27 mouse cellular contexts compared by ENCODE assay signal in genomic region chr17:47465016-47465415, GRCm38 (mm10). TPM values are rescaled to one million over a fixed set of nuclear protein-coding genes. Genes with fewer than 3 reads are reported as not detected.
DNase-seq lines count a peak whose midpoint lies in the region; ATAC-seq and TF ChIP-seq lines count a peak whose summit lies in the region.
"Had no signal": no experiment of that assay in that cellular context is flagged by ENCODE, and none has a peak within 500 bp of the region (broad histone marks: within the 10 kb centered on the region; RNA-seq: fewer than 3 reads in every experiment).

No protein-coding gene starts in this region.

- H3K9me3 ChIP-seq in embryonic facial prominence, embryonic 13.5 days, result no peaks in the 10 kb centered on the region
- H3K9me3 ChIP-seq in embryonic facial prominence, embryonic 10.5 days, result no peaks in the 10 kb centered on the region
- H3K9me3 ChIP-seq in intestine, embryonic 15.5 days, result no peaks in the 10 kb centered on the region
- H3K9me3 ChIP-seq in intestine, postnatal 0 days (ENCODE audit: control insufficient read depth), result no peaks in the 10 kb centered on the region
- no peaks in the 10 kb centered on the region for H3K9me3 ChIP-seq in liver, embryonic 16.5 days (replicated peaks; ENCODE audit: control insufficient read depth, low read length)
- H3K9me3 ChIP-seq in liver, embryonic 12.5 days (replicated peaks), result no peaks in the 10 kb centered on the region
- H3K9me3 ChIP-seq: embryonic facial prominence, embryonic 15.5 days; G1E; hindbrain, embryonic 10.5 days; hindbrain, embryonic 13.5 days had no signal

- no peak overlapping the region for H3K4me3 ChIP-seq in embryonic facial prominence, embryonic 13.5 days
- H3K4me3 ChIP-seq in embryonic facial prominence, embryonic 10.5 days, result no peak overlapping the region
- H3K4me3 ChIP-seq in intestine, embryonic 15.5 days (replicated peaks), result no peak overlapping the region
- H3K4me3 ChIP-seq in intestine, postnatal 0 days (ENCODE audit: low read depth, low read length), result no peak overlapping the region
- no peak overlapping the region for H3K4me3 ChIP-seq in liver, embryonic 16.5 days (ENCODE audit: low read depth, low read length)
- no peak overlapping the region for H3K4me3 ChIP-seq in liver, embryonic 12.5 days
- H3K4me3 ChIP-seq: embryonic facial prominence, embryonic 15.5 days; gastrocnemius, adult 2 months; heart, adult 2 months; hindbrain, embryonic 10.5 days; hindbrain, embryonic 13.5 days had no signal

- ATAC-seq in embryonic facial prominence, embryonic 13.5 days (ENCODE audit: insufficient number of reproducible peaks, insufficient read depth, low FRiP score, low TSS enrichment, low read depth), result no peak
- no peak for ATAC-seq in intestine, embryonic 15.5 days
- ATAC-seq in intestine, postnatal 0 days, result no peak
- no peak for ATAC-seq in liver, embryonic 16.5 days (ENCODE audit: low read depth)
- ATAC-seq in liver, embryonic 12.5 days, result no peak
- no peak for ATAC-seq in CD4-positive, CD25-positive, alpha-beta regulatory T cell, adult 4 months
- ATAC-seq: activated CD4-positive, CD25-positive, alpha-beta regulatory T cell, adult 4 months; forebrain, embryonic 14.5 days; forebrain, postnatal 0 days; hindbrain, embryonic 16.5 days had no signal

- no peak overlapping the region for H3K27ac ChIP-seq in embryonic facial prominence, embryonic 13.5 days
- no peak overlapping the region for H3K27ac ChIP-seq in embryonic facial prominence, embryonic 10.5 days (replicated peaks)
- no peak overlapping the region; the same call in 1 of the 2 replicates for H3K27ac ChIP-seq in intestine, embryonic 15.5 days
- no peak overlapping the region for H3K27ac ChIP-seq in intestine, postnatal 0 days (ENCODE audit: low read depth, low read length)
- H3K27ac ChIP-seq in liver, embryonic 16.5 days (ENCODE audit: low read length), result peak overlapping the region; percentile 42; the same call in 1 of the 2 replicates
- H3K27ac ChIP-seq in liver, embryonic 12.5 days, result no peak overlapping the region
- H3K27ac ChIP-seq: embryonic facial prominence, embryonic 15.5 days; gastrocnemius, adult 2 months; heart, adult 2 months; hindbrain, embryonic 13.5 days had no signal

- TF ChIP-seq CTCF in intestine, postnatal 0 days (IDR thresholded peaks at IDR 0.05; ENCODE audit: low read depth), result no peak

- 0 out of 2 replicates have a peak overlapping the region, but pooled peaks have one; percentile 16 for H3K9ac ChIP-seq in embryonic facial prominence, embryonic 13.5 days
- H3K9ac ChIP-seq in intestine, embryonic 15.5 days, result no peak overlapping the region
- no peak overlapping the region for H3K9ac ChIP-seq in intestine, postnatal 0 days (ENCODE audit: low read depth, low read length)
- no peak overlapping the region for H3K9ac ChIP-seq in liver, embryonic 16.5 days (ENCODE audit: low read depth, low read length)
- no peak overlapping the region for H3K9ac ChIP-seq in liver, embryonic 12.5 days
- H3K9ac ChIP-seq: embryonic facial prominence, embryonic 15.5 days; forebrain, postnatal 0 days; hindbrain, embryonic 13.5 days had no signal

- no peak overlapping the region for H3K4me2 ChIP-seq in embryonic facial prominence, embryonic 13.5 days
- H3K4me2 ChIP-seq in intestine, embryonic 15.5 days (replicated peaks), result peak overlapping the region; percentile 27; the same call in 1 of the 2 replicates
- H3K4me2 ChIP-seq in intestine, postnatal 0 days (replicated peaks; ENCODE audit: low read depth), result no peak overlapping the region
- H3K4me2 ChIP-seq in liver, embryonic 16.5 days (ENCODE audit: low read depth, low read length), result no peak overlapping the region
- no peak overlapping the region for H3K4me2 ChIP-seq in liver, embryonic 12.5 days
- H3K4me2 ChIP-seq: embryonic facial prominence, embryonic 15.5 days; heart, embryonic 11.5 days; hindbrain, embryonic 13.5 days had no signal

- 80% methylated on average over 11 of the region's 11 CpGs for WGBS in embryonic facial prominence, embryonic 13.5 days
- WGBS in embryonic facial prominence, embryonic 10.5 days, result 80% methylated on average over 11 of the region's 11 CpGs
- 73% methylated on average over 11 of the region's 11 CpGs for WGBS in intestine, embryonic 15.5 days
- 69% methylated on average over 11 of the region's 11 CpGs for WGBS in intestine, postnatal 0 days
- 62% methylated on average over 11 of the region's 11 CpGs for WGBS in liver, embryonic 16.5 days (ENCODE audit: insufficient replicate concordance)
- WGBS in liver, embryonic 12.5 days (ENCODE audit: insufficient replicate concordance), result 50% methylated on average over 11 of the region's 11 CpGs

- no peak for DNase-seq in embryonic facial prominence, embryonic 10.5 days (ENCODE audit: low spot score)
- DNase-seq in urinary bladder, postnatal 36 days (ENCODE audit: low spot score in 2 of 2), result no peak
- DNase-seq: adrenal gland, adult 8-10 months; adrenal gland, postnatal 25 days; cerebellum, adult 11-12 months; cerebellum, adult 8-10 months; cerebellum, postnatal 10 days; cerebellum, postnatal 36 days; embryo, embryonic 11 days; forebrain, postnatal 0 days; gastrocnemius, adult 2 months; gastrocnemius, postnatal 14 days; heart, adult 2 months had no signal

- peaks cover 33% of the 10 kb centered on the region for H3K27me3 ChIP-seq in embryonic facial prominence, embryonic 13.5 days
- peaks cover 91% of the 10 kb centered on the region for H3K27me3 ChIP-seq in embryonic facial prominence, embryonic 10.5 days (replicated peaks; ENCODE audit: low read depth, poor library complexity, severe bottlenecking)
- 0 out of 2 replicates have a peak, but pooled peaks cover 3% of the 10 kb centered on the region for H3K27me3 ChIP-seq in intestine, embryonic 15.5 days (replicated peaks)
- no peaks in the 10 kb centered on the region for H3K27me3 ChIP-seq in intestine, postnatal 0 days (replicated peaks; ENCODE audit: control insufficient read depth, insufficient read depth, low read length)
- peaks cover 14% of the 10 kb centered on the region for H3K27me3 ChIP-seq in liver, embryonic 16.5 days (ENCODE audit: control insufficient read depth, insufficient read depth, low read depth, low read length)
- H3K27me3 ChIP-seq in liver, embryonic 12.5 days (replicated peaks), result peaks cover 64% of the 10 kb centered on the region

- peaks cover 32% of the 10 kb centered on the region for H3K4me1 ChIP-seq in embryonic facial prominence, embryonic 13.5 days
- peaks cover 63% of the 10 kb centered on the region for H3K4me1 ChIP-seq in embryonic facial prominence, embryonic 10.5 days
- peaks cover 54% of the 10 kb centered on the region for H3K4me1 ChIP-seq in intestine, embryonic 15.5 days (replicated peaks)
- H3K4me1 ChIP-seq in intestine, postnatal 0 days (replicated peaks; ENCODE audit: control insufficient read depth, insufficient read depth, low read length), result peaks cover 14% of the 10 kb centered on the region
- peaks cover 18% of the 10 kb centered on the region for H3K4me1 ChIP-seq in liver, embryonic 16.5 days (ENCODE audit: control insufficient read depth, low read depth, low read length)
- peaks cover 39% of the 10 kb centered on the region for H3K4me1 ChIP-seq in liver, embryonic 12.5 days

- no peaks in the 10 kb centered on the region for H3K36me3 ChIP-seq in embryonic facial prominence, embryonic 13.5 days
- H3K36me3 ChIP-seq in embryonic facial prominence, embryonic 10.5 days (replicated peaks), result no peaks in the 10 kb centered on the region; the same call in 1 of the 2 replicates
- H3K36me3 ChIP-seq in intestine, embryonic 15.5 days, result no peaks in the 10 kb centered on the region
- H3K36me3 ChIP-seq in intestine, postnatal 0 days (ENCODE audit: control insufficient read depth, insufficient read depth), result peaks cover 29% of the 10 kb centered on the region; the same call in 1 of the 2 replicates
- H3K36me3 ChIP-seq in liver, embryonic 16.5 days (ENCODE audit: control insufficient read depth, insufficient read depth), result no peaks in the 10 kb centered on the region
- no peaks in the 10 kb centered on the region for H3K36me3 ChIP-seq in liver, embryonic 12.5 days
- H3K36me3 ChIP-seq: embryonic facial prominence, embryonic 15.5 days; G1E; hindbrain, embryonic 10.5 days; hindbrain, embryonic 13.5 days had no signal

RNA-seq across cellular contexts. Expression of gene 1700001C19Rik, which starts 27.8 kb away (rescaled TPM):
- polyA plus RNA-seq in embryonic facial prominence, embryonic 13.5 days (2015; fragmentation: Nextera tagmentation; extraction: Ambion mirVana), result 0.25 TPM in 1 of 2 replicates, not detected in the other
- 0.25 TPM in 1 of 2 replicates, not detected in the other for polyA plus RNA-seq in embryonic facial prominence, embryonic 10.5 days (2016; fragmentation: Nextera tagmentation; extraction: Ambion mirVana)
- 0.28 and 0.38 TPM in 2 replicates for polyA plus RNA-seq in intestine, embryonic 15.5 days (2015; fragmentation: Nextera tagmentation; extraction: Ambion mirVana)
- 0.35 and 0.77 TPM in 2 replicates for polyA plus RNA-seq in intestine, postnatal 0 days (2015; fragmentation: Nextera tagmentation; extraction: Ambion mirVana)
- polyA plus RNA-seq in liver, embryonic 16.5 days (2015; fragmentation: Nextera tagmentation; extraction: Ambion mirVana), result 1.7 and 2.3 TPM in 2 replicates
- 0.62 and 0.66 TPM in 2 replicates for polyA plus RNA-seq in liver, embryonic 12.5 days (2016; fragmentation: Nextera tagmentation; extraction: Ambion mirVana)
- not detected for polyA plus RNA-seq in CD4-positive, CD25-positive, alpha-beta regulatory T cell, adult 4 months (2017; shearing (Covaris generic))
- polyA plus RNA-seq: activated CD4-positive, CD25-positive, alpha-beta regulatory T cell, adult 4 months; G1E had no signal

RNA-seq across cellular contexts. Expression of gene AI661453, which starts 28.6 kb away (rescaled TPM):
- polyA plus RNA-seq in embryonic facial prominence, embryonic 13.5 days (2015; fragmentation: Nextera tagmentation; extraction: Ambion mirVana), result 1.7 and 2.0 TPM in 2 replicates
- 0.27 and 0.36 TPM in 2 replicates for polyA plus RNA-seq in embryonic facial prominence, embryonic 10.5 days (2016; fragmentation: Nextera tagmentation; extraction: Ambion mirVana)
- polyA plus RNA-seq in intestine, embryonic 15.5 days (2015; fragmentation: Nextera tagmentation; extraction: Ambion mirVana), result 3.1 and 3.7 TPM in 2 replicates
- 6.1 and 7.7 TPM in 2 replicates for polyA plus RNA-seq in intestine, postnatal 0 days (2015; fragmentation: Nextera tagmentation; extraction: Ambion mirVana)
- polyA plus RNA-seq in liver, embryonic 16.5 days (2015; fragmentation: Nextera tagmentation; extraction: Ambion mirVana), result 0.60 and 0.77 TPM in 2 replicates
- 0.10 and 0.31 TPM in 2 replicates for polyA plus RNA-seq in liver, embryonic 12.5 days (2016; fragmentation: Nextera tagmentation; extraction: Ambion mirVana)
- not detected for polyA plus RNA-seq in CD4-positive, CD25-positive, alpha-beta regulatory T cell, adult 4 months (2017; shearing (Covaris generic))

RNA-seq across cellular contexts. Expression of gene Taf8, which starts 37.1 kb away (rescaled TPM):
- 34.1 and 38.1 TPM in 2 replicates for polyA plus RNA-seq in embryonic facial prominence, embryonic 13.5 days (2015; fragmentation: Nextera tagmentation; extraction: Ambion mirVana)
- 32.0 and 35.3 TPM in 2 replicates for polyA plus RNA-seq in embryonic facial prominence, embryonic 10.5 days (2016; fragmentation: Nextera tagmentation; extraction: Ambion mirVana)
- 20.4 and 21.9 TPM in 2 replicates for polyA plus RNA-seq in intestine, embryonic 15.5 days (2015; fragmentation: Nextera tagmentation; extraction: Ambion mirVana)
- 8.3 and 9.2 TPM in 2 replicates for polyA plus RNA-seq in intestine, postnatal 0 days (2015; fragmentation: Nextera tagmentation; extraction: Ambion mirVana)
- polyA plus RNA-seq in liver, embryonic 16.5 days (2015; fragmentation: Nextera tagmentation; extraction: Ambion mirVana), result 14.2 and 14.3 TPM in 2 replicates
- 17.6 and 18.0 TPM in 2 replicates for polyA plus RNA-seq in liver, embryonic 12.5 days (2016; fragmentation: Nextera tagmentation; extraction: Ambion mirVana)
- polyA plus RNA-seq in CD4-positive, CD25-positive, alpha-beta regulatory T cell, adult 4 months (2017; shearing (Covaris generic)), result 10 to 100 TPM; 61.1 to 95.4 TPM

RNA-seq across cellular contexts. Expression of gene Ccnd3, which starts 39.8 kb away (rescaled TPM):
- 359 and 377 TPM in 2 replicates for polyA plus RNA-seq in embryonic facial prominence, embryonic 13.5 days (2015; fragmentation: Nextera tagmentation; extraction: Ambion mirVana)
- 325 and 335 TPM in 2 replicates for polyA plus RNA-seq in embryonic facial prominence, embryonic 10.5 days (2016; fragmentation: Nextera tagmentation; extraction: Ambion mirVana)
- polyA plus RNA-seq in intestine, embryonic 15.5 days (2015; fragmentation: Nextera tagmentation; extraction: Ambion mirVana), result 394 and 407 TPM in 2 replicates
- 175 and 180 TPM in 2 replicates for polyA plus RNA-seq in intestine, postnatal 0 days (2015; fragmentation: Nextera tagmentation; extraction: Ambion mirVana)
- 300 and 331 TPM in 2 replicates for polyA plus RNA-seq in liver, embryonic 16.5 days (2015; fragmentation: Nextera tagmentation; extraction: Ambion mirVana)
- 546 and 555 TPM in 2 replicates for polyA plus RNA-seq in liver, embryonic 12.5 days (2016; fragmentation: Nextera tagmentation; extraction: Ambion mirVana)
- polyA plus RNA-seq in CD4-positive, CD25-positive, alpha-beta regulatory T cell, adult 4 months (2017; shearing (Covaris generic)), result 100 to 1,000 TPM; 149 to 151 TPM
